Mouse (Mus musculus) lung, embryonic 16.5 days (tissue): ENCODE data around the gene Ralgapa1. TPM values are rescaled to one million over a fixed set of nuclear protein-coding genes. Genes with fewer than 3 reads are reported as not detected.
"Not testable (repeated sequence)": the region's sequence is repeated elsewhere in the genome, so short reads cannot be mapped to it uniquely, and the experiment has no call there.

Experiments
- ATAC-seq: fragments of 200-750 bp; cut with Nextera tagmentation; 2 replicates; pipeline ENCODE4 v1.8.0; 2017; ENCODE audit warnings: low read depth, mild to moderate bottlenecking, moderate library complexity
- H3K27ac ChIP-seq: fragments of 300-500 bp; sonication (generic); 2 replicates; pipeline ENCODE4 v1.5.1; 2014; ENCODE audit warnings: mild to moderate bottlenecking, control low read depth, low read length
- H3K27me3 ChIP-seq: fragments of 300-500 bp; sonication (generic); 2 replicates; pipeline ENCODE4 v1.6.1; 2014; ENCODE audit warnings: low read depth, low read length, mixed read lengths; ENCODE audit not compliant: control insufficient read depth, insufficient read depth
- H3K36me3 ChIP-seq: fragments of 300-500 bp; sonication (generic); 2 replicates; pipeline ENCODE4 v1.6.1; 2014; ENCODE audit warnings: low read length; ENCODE audit not compliant: control insufficient read depth, insufficient read depth
- H3K4me1 ChIP-seq: fragments of 300-500 bp; sonication (generic); replicated peaks from 2 replicates; pipeline ENCODE4 v1.6.1; 2014; ENCODE audit warnings: low read length, mixed read lengths; ENCODE audit not compliant: control insufficient read depth, insufficient read depth
- H3K4me2 ChIP-seq: fragments of 300-500 bp; sonication (generic); 2 replicates; pipeline ENCODE4 v1.6.1; 2014; ENCODE audit warnings: low read depth, low read length, control low read depth
- H3K4me3 ChIP-seq: fragments of 300-500 bp; sonication (generic); 2 replicates; pipeline ENCODE4 v1.5.1; 2014; ENCODE audit warnings: mild to moderate bottlenecking, low read length, control low read depth
- H3K9ac ChIP-seq: fragments of 300-500 bp; sonication (generic); 2 replicates; pipeline ENCODE4 v1.6.1; 2014; ENCODE audit warnings: low read length, control low read depth
- H3K9me3 ChIP-seq: fragments of 300-500 bp; sonication (generic); 2 replicates; pipeline ENCODE4 v1.6.1; 2016; ENCODE audit warnings: low read length; ENCODE audit not compliant: control insufficient read depth
- WGBS: fragments of 180-500 bp; shearing (Covaris S2); extraction: QIAGEN DNeasy Blood & Tissue Kit; methylation state at CpG from one replicate; pipeline ENCODE4 v1.1.7; 2014; 5-methylcytosine and 5-hydroxymethylcytosine counted together
- polyA plus RNA-seq: library from polyadenylated mRNA; unstranded; fragments of >200 nt; fragmentation: Nextera tagmentation; extraction: Ambion mirVana; gene quantifications from 2 replicates; pipeline ENCODE4 v1.2.1, GENCODE M21; 2015

Ralgapa1 gene
- polyA plus RNA-seq, 1 experiment from 2014 or later = 13.8 TPM

GRCm38 (mm10) chr12:55620321-55620720 is 200.6 kb downstream of the Ralgapa1 start:
- Histone ChIP-seq H3K36me3 (no peaks in the 10 kb centered on the region), H3K9me3 (no peaks in the 10 kb centered on the region), H3K4me3 (no peak overlapping the region), H3K4me1 (no peaks in the 10 kb centered on the region), H3K27ac (no peak overlapping the region), H3K9ac (no peak overlapping the region), H3K27me3 (no peaks in the 10 kb centered on the region), H3K4me2 (no peak overlapping the region)
- no peak for ATAC-seq
- WGBS = 85% methylated on average over 2 of the region's 2 CpGs

- H3K27ac ChIP-seq = no peak overlapping the region
- no peaks in the 10 kb centered on the region for H3K4me1 ChIP-seq
- H3K9me3 ChIP-seq = no peaks in the 10 kb centered on the region
- no peaks in the 10 kb centered on the region for H3K27me3 ChIP-seq
- H3K9ac ChIP-seq = no peak overlapping the region
- no peak overlapping the region for H3K4me3 ChIP-seq
- no peaks in the 10 kb centered on the region for H3K36me3 ChIP-seq
- WGBS = 54% methylated on average over 2 of the region's 2 CpGs
- ATAC-seq = no peak
- H3K4me2 ChIP-seq = no peak overlapping the region
Observed at GRCm38 (mm10) chr12:55610812-55611211, 210.2 kb downstream of the Ralgapa1 start.

GRCm38 (mm10) chr12:55607902-55608301 is 213.1 kb downstream of the Ralgapa1 start:
- WGBS = 32% methylated on average over 4 of the region's 4 CpGs
- no peak overlapping the region for H3K27ac ChIP-seq
- no peak overlapping the region for H3K4me2 ChIP-seq
- no peaks in the 10 kb centered on the region for H3K4me1 ChIP-seq
- no peaks in the 10 kb centered on the region for H3K9me3 ChIP-seq
- no peaks in the 10 kb centered on the region for H3K27me3 ChIP-seq
- ATAC-seq = no peak
- H3K9ac ChIP-seq = no peak overlapping the region
- no peaks in the 10 kb centered on the region for H3K36me3 ChIP-seq
- H3K4me3 ChIP-seq = no peak overlapping the region

- no peak overlapping the region for H3K27ac ChIP-seq
- no peak overlapping the region for H3K4me2 ChIP-seq
- no peaks in the 10 kb centered on the region for H3K36me3 ChIP-seq
- no peaks in the 10 kb centered on the region for H3K9me3 ChIP-seq
- peaks cover 9% of the 10 kb centered on the region for H3K4me1 ChIP-seq
- ATAC-seq = no peak
- peaks cover 19% of the 10 kb centered on the region for H3K27me3 ChIP-seq
- no peak overlapping the region for H3K9ac ChIP-seq
- no peak overlapping the region for H3K4me3 ChIP-seq
- WGBS = 64% methylated on average over 3 of the region's 3 CpGs
Observed at GRCm38 (mm10) chr12:55604411-55604810, 216.6 kb downstream of the Ralgapa1 start.

GRCm38 (mm10) chr12:55600503-55600994 is 220.4 kb downstream of the Ralgapa1 start:
- Histone ChIP-seq H3K27me3 (peaks cover 41% of the 10 kb centered on the region), H3K27ac (no peak overlapping the region)
- ATAC-seq = peak; percentile 30

GRCm38 (mm10) chr12:55599639-55600502 is 221.1 kb downstream of the Ralgapa1 start:
- peak; percentile 94 for ATAC-seq
- Histone ChIP-seq H3K27me3 (peaks cover 41% of the 10 kb centered on the region), H3K27ac (no peak overlapping the region), H3K9me3 (no peaks in the 10 kb centered on the region), H3K4me3 (peak overlapping the region; percentile 48), H3K9ac (no peak overlapping the region), H3K4me2 (peak overlapping the region; percentile 71), H3K36me3 (no peaks in the 10 kb centered on the region), H3K4me1 (peaks cover 17% of the 10 kb centered on the region)
- WGBS = under 1% methylated on average over 106 of the region's 109 CpGs

More at GRCm38 (mm10) chr12:55600503-55600994, 220.4 kb downstream of the Ralgapa1 start:
- peaks cover 17% of the 10 kb centered on the region for H3K4me1 ChIP-seq
- H3K4me2 ChIP-seq = peak overlapping the region; percentile 71; the same call in 1 of the 2 replicates
- no peaks in the 10 kb centered on the region for H3K36me3 ChIP-seq
- 4% methylated on average over 42 of the region's 42 CpGs for WGBS
- no peaks in the 10 kb centered on the region for H3K9me3 ChIP-seq
- no peak overlapping the region for H3K9ac ChIP-seq
- H3K4me3 ChIP-seq = peak overlapping the region; percentile 25; the same call in 1 of the 2 replicates

GRCm38 (mm10) chr12:55598887-55599561 is 221.9 kb downstream of the Ralgapa1 start, which contains the start of gene Insm2:
Gene Insm2 (plus strand): TSS chr12:55599427.
- Histone ChIP-seq H3K9me3 (no peaks in the 10 kb centered on the region), H3K4me2 (peak within 1 kb of the TSS; percentile 71), H3K4me3 (peak within 1 kb of the TSS; percentile 48), H3K9ac (no peak within 1 kb of the TSS), H3K36me3 (no peaks in the 10 kb centered on the region), H3K27ac (no peak within 1 kb of the TSS), H3K4me1 (peaks cover 17% of the 10 kb centered on the region), H3K27me3 (peaks cover 41% of the 10 kb centered on the region)
- peak; percentile 69 for ATAC-seq
- WGBS = under 1% methylated on average over 72 of the region's 77 CpGs

GRCm38 (mm10) chr12:55598537-55598886 is 222.5 kb downstream of the Ralgapa1 start:
- Histone ChIP-seq H3K36me3 (no peaks in the 10 kb centered on the region), H3K27ac (no peak overlapping the region), H3K9ac (no peak overlapping the region), H3K4me2 (peak overlapping the region; percentile 71), H3K4me1 (peaks cover 17% of the 10 kb centered on the region), H3K9me3 (no peaks in the 10 kb centered on the region), H3K27me3 (peaks cover 41% of the 10 kb centered on the region), H3K4me3 (peak overlapping the region; percentile 48)
- WGBS = 5% methylated on average over 7 of the region's 7 CpGs
- ATAC-seq = no peak

GRCm38 (mm10) chr12:55586936-55587335 is 234.0 kb downstream of the Ralgapa1 start:
- WGBS = 54% methylated on average over 9 of the region's 9 CpGs
- not testable (repeated sequence) for H3K27me3 ChIP-seq, H3K4me1 ChIP-seq, H3K9ac ChIP-seq, H3K4me2 ChIP-seq, H3K27ac ChIP-seq, H3K4me3 ChIP-seq, H3K36me3 ChIP-seq, H3K9me3 ChIP-seq, ATAC-seq
